Mouse (Mus musculus): ENCODE results near the gene Chid1.

DNA sequence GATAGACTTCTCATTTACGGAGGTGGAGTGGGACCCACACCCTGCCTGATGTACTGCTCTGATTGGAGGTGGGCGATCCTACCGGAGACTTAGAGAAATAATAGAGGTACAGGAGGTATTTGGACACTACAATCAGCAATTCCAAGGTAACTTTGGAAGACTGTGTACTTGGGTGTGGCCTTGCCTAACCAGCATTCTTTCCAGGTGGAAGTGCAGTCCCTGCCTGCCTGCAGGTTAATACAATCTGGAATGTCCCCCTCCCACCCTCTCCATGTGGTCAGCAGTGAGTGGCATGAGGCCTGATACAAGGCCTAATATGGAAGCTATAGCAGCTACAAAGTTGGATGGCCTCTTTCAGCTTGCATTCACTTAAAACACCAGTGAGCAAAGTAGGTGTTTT, 30.3 kb upstream of the Chid1 start:
- TF ChIP-seq POLR2A (IDR thresholded peaks at IDR 0.05; ENCODE audit: insufficient read depth, low read depth, low read length) (no peak), CTCF (IDR thresholded peaks at IDR 0.05; ENCODE audit: insufficient read depth, low read depth, low read length) (no peak)
